23 mouse cellular contexts compared by ENCODE assay signal in genomic region chr4:97587412-97588010, GRCm38 (mm10).
A peak's percentile ranks its signal among the peaks of the same experiment; 100 is the strongest.
DNase-seq lines count a peak whose midpoint lies in the region; ATAC-seq and TF ChIP-seq lines count a peak whose summit lies in the region.
"Had no signal": no experiment of that assay in that cellular context is flagged by ENCODE, and none has a peak within 500 bp of the region (broad histone marks: within the 10 kb centered on the region; RNA-seq: fewer than 3 reads in every experiment).

No protein-coding gene starts in this region.

- H3K27ac ChIP-seq in hindbrain, embryonic 15.5 days (replicated peaks): no peak overlapping the region
- no peak overlapping the region for H3K27ac ChIP-seq in hindbrain, embryonic 11.5 days (ENCODE audit: low read depth, low read length)
- no peak overlapping the region for H3K27ac ChIP-seq in embryonic facial prominence, embryonic 13.5 days
- peak overlapping the region; percentile 71 for H3K27ac ChIP-seq in limb, embryonic 10.5 days
- no peak overlapping the region for H3K27ac ChIP-seq in layer of hippocampus, adult 2 months
- H3K27ac ChIP-seq: heart, adult 2 months; intestine, embryonic 15.5 days; limb, embryonic 13.5 days; liver, embryonic 13.5 days had no signal

- no peak for TF ChIP-seq POLR2A in brain, embryonic 14.5 days (IDR thresholded peaks at IDR 0.05; ENCODE audit: borderline replicate concordance, extremely low read depth, insufficient read depth, insufficient read length, poor library complexity, severe bottlenecking)

- no peaks in the 10 kb centered on the region for H3K36me3 ChIP-seq in hindbrain, embryonic 15.5 days
- H3K36me3 ChIP-seq in hindbrain, embryonic 11.5 days (ENCODE audit: control insufficient read depth, insufficient read depth, low read length): no peaks in the 10 kb centered on the region
- no peaks in the 10 kb centered on the region for H3K36me3 ChIP-seq in embryonic facial prominence, embryonic 13.5 days
- H3K36me3 ChIP-seq in limb, embryonic 10.5 days: no peaks in the 10 kb centered on the region
- H3K36me3 ChIP-seq: intestine, embryonic 15.5 days; limb, embryonic 13.5 days; liver, embryonic 13.5 days had no signal

- DNase-seq in hindbrain, embryonic 11.5 days (ENCODE audit: low spot score): no peak
- DNase-seq in brain, embryonic 14.5 days (ENCODE audit: low read depth): peak; percentile 71
- DNase-seq in limb, embryonic 10.5 days (ENCODE audit: low spot score): no peak
- DNase-seq in layer of hippocampus, adult 2 months (ENCODE audit: low spot score in 2 of 2): no peak
- DNase-seq in layer of hippocampus, adult 9-11 months: no peak
- DNase-seq: adrenal gland, adult 2 months; B cell, adult 2 months; embryo, embryonic 11 days; gastrocnemius, postnatal 10 days; heart, adult 2 months; heart, postnatal 36 days; kidney, adult 9 months; kidney, postnatal 25 days; liver, embryonic 13.5 days; lung, embryonic 14.5 days; lung, postnatal 36 days; thymus, adult 18-20 months; thymus, postnatal 4 days had no signal

- peak; percentile 51; the same call in 1 of the 2 replicates for ATAC-seq in hindbrain, embryonic 15.5 days (ENCODE audit: low FRiP score, low read depth)
- no peak for ATAC-seq in hindbrain, embryonic 11.5 days (ENCODE audit: low FRiP score)
- no peak for ATAC-seq in embryonic facial prominence, embryonic 13.5 days (ENCODE audit: insufficient number of reproducible peaks, insufficient read depth, low FRiP score, low TSS enrichment, low read depth)

- H3K4me1 ChIP-seq in hindbrain, embryonic 15.5 days (replicated peaks): no peaks in the 10 kb centered on the region
- no peaks in the 10 kb centered on the region for H3K4me1 ChIP-seq in hindbrain, embryonic 11.5 days (replicated peaks; ENCODE audit: control insufficient read depth, insufficient read depth, low read length)
- peaks cover 11% of the 10 kb centered on the region for H3K4me1 ChIP-seq in embryonic facial prominence, embryonic 13.5 days
- H3K4me1 ChIP-seq in limb, embryonic 10.5 days: peaks cover 67% of the 10 kb centered on the region
- H3K4me1 ChIP-seq: intestine, embryonic 15.5 days; liver, embryonic 13.5 days had no signal

- no peak overlapping the region for H3K4me3 ChIP-seq in hindbrain, embryonic 15.5 days
- no peak overlapping the region for H3K4me3 ChIP-seq in hindbrain, embryonic 11.5 days (ENCODE audit: low read depth, low read length)
- no peak overlapping the region for H3K4me3 ChIP-seq in embryonic facial prominence, embryonic 13.5 days
- no peak overlapping the region for H3K4me3 ChIP-seq in limb, embryonic 10.5 days
- no peak overlapping the region for H3K4me3 ChIP-seq in layer of hippocampus, adult 2 months
- H3K4me3 ChIP-seq: erythroblast, embryonic 14.5 days; heart, adult 2 months; intestine, embryonic 15.5 days; limb, embryonic 13.5 days; liver, embryonic 13.5 days had no signal

- no peaks in the 10 kb centered on the region for H3K9me3 ChIP-seq in hindbrain, embryonic 15.5 days
- H3K9me3 ChIP-seq in hindbrain, embryonic 11.5 days (ENCODE audit: control insufficient read depth, low read length): no peaks in the 10 kb centered on the region
- no peaks in the 10 kb centered on the region for H3K9me3 ChIP-seq in embryonic facial prominence, embryonic 13.5 days
- no peaks in the 10 kb centered on the region for H3K9me3 ChIP-seq in limb, embryonic 10.5 days (replicated peaks)
- H3K9me3 ChIP-seq: intestine, embryonic 15.5 days; limb, embryonic 13.5 days; liver, embryonic 13.5 days had no signal

- 71% methylated on average over 9 of the region's 9 CpGs for WGBS in hindbrain, embryonic 15.5 days
- 76% methylated on average over 9 of the region's 9 CpGs for WGBS in hindbrain, embryonic 11.5 days
- WGBS in embryonic facial prominence, embryonic 13.5 days: 44% methylated on average over 9 of the region's 9 CpGs
- 74% methylated on average over 9 of the region's 9 CpGs for WGBS in limb, embryonic 10.5 days

- H3K4me2 ChIP-seq in hindbrain, embryonic 15.5 days: no peak overlapping the region
- H3K4me2 ChIP-seq in hindbrain, embryonic 11.5 days (replicated peaks; ENCODE audit: low read depth, low read length): no peak overlapping the region
- peak overlapping the region; percentile 36; the same call in 1 of the 2 replicates for H3K4me2 ChIP-seq in embryonic facial prominence, embryonic 13.5 days
- H3K4me2 ChIP-seq: intestine, embryonic 15.5 days; limb, embryonic 13.5 days; liver, embryonic 13.5 days; lung, embryonic 14.5 days had no signal

- no peaks in the 10 kb centered on the region for H3K27me3 ChIP-seq in hindbrain, embryonic 15.5 days
- H3K27me3 ChIP-seq in hindbrain, embryonic 11.5 days (ENCODE audit: control insufficient read depth, insufficient read depth, low read length): no peaks in the 10 kb centered on the region
- H3K27me3 ChIP-seq in embryonic facial prominence, embryonic 13.5 days: peaks cover 4% of the 10 kb centered on the region; the same call in 1 of the 2 replicates
- peaks cover 44% of the 10 kb centered on the region for H3K27me3 ChIP-seq in limb, embryonic 10.5 days (ENCODE audit: low read depth, poor library complexity, severe bottlenecking)
- H3K27me3 ChIP-seq: intestine, embryonic 15.5 days; liver, embryonic 13.5 days had no signal

- H3K9ac ChIP-seq in hindbrain, embryonic 15.5 days: no peak overlapping the region
- no peak overlapping the region for H3K9ac ChIP-seq in hindbrain, embryonic 11.5 days (ENCODE audit: low read depth, low read length)
- no peak overlapping the region for H3K9ac ChIP-seq in embryonic facial prominence, embryonic 13.5 days
- H3K9ac ChIP-seq: intestine, embryonic 15.5 days; limb, embryonic 13.5 days; liver, embryonic 13.5 days; lung, embryonic 14.5 days had no signal

- TF ChIP-seq CTCF in brain, embryonic 14.5 days (IDR thresholded peaks at IDR 0.05; ENCODE audit: borderline replicate concordance, extremely low read depth, insufficient read depth, insufficient read length): no peak
- no peak for TF ChIP-seq CTCF in layer of hippocampus, adult 2 months (conservative IDR thresholded peaks at IDR 0.05)
